Mouse (Mus musculus) liver, embryonic 12.5 days (tissue): ENCODE measurements at regions not wholly inside any gene's neighbourhood (a gene's known extent, or its start where the extent isn't known, plus 50 kb on each side); places are given as distances from the start of the nearest gene placed in this dataset.

Experiments used
- ATAC-seq: fragments of 200-750 bp; cut with Nextera tagmentation; 2 replicates; pipeline ENCODE4 v1.8.0; 2017; ENCODE audit warnings: moderate number of reproducible peaks, mild to moderate bottlenecking, moderate library complexity
- H3K27ac ChIP-seq: fragments of 300-500 bp; sonication (generic); 2 replicates; pipeline ENCODE4 v1.5.1; 2016; ENCODE audit warnings: mild to moderate bottlenecking
- H3K27me3 ChIP-seq: fragments of 300-500 bp; sonication (generic); replicated peaks from 2 replicates; pipeline ENCODE4 v1.6.1; 2016; ENCODE audit warnings: mild to moderate bottlenecking, moderate library complexity
- H3K36me3 ChIP-seq: fragments of 300-500 bp; sonication (generic); 2 replicates; pipeline ENCODE4 v1.6.1; 2016; ENCODE audit warnings: mild to moderate bottlenecking, moderate library complexity
- H3K4me1 ChIP-seq: fragments of 300-500 bp; sonication (generic); 2 replicates; pipeline ENCODE4 v1.6.1; 2016
- H3K4me2 ChIP-seq: fragments of 300-500 bp; sonication (generic); 2 replicates; pipeline ENCODE4 v1.6.1; 2016; ENCODE audit warnings: mild to moderate bottlenecking, moderate library complexity
- H3K4me3 ChIP-seq: fragments of 300-500 bp; sonication (generic); 2 replicates; pipeline ENCODE4 v1.5.1; 2016; ENCODE audit warnings: mild to moderate bottlenecking, moderate library complexity
- H3K9ac ChIP-seq: fragments of 300-500 bp; sonication (generic); 2 replicates; pipeline ENCODE4 v1.6.1; 2016; ENCODE audit warnings: mild to moderate bottlenecking, moderate library complexity
- H3K9me3 ChIP-seq: fragments of 300-500 bp; sonication (generic); replicated peaks from 2 replicates; pipeline ENCODE4 v1.6.1; 2016; ENCODE audit warnings: mild to moderate bottlenecking, moderate library complexity
- WGBS: fragments of 180-500 bp; shearing (Covaris S2); methylation state at CpG from one replicate; pipeline ENCODE4 v1.1.7; 2016; ENCODE audit not compliant: insufficient replicate concordance; 5-methylcytosine and 5-hydroxymethylcytosine counted together

GRCm38 (mm10) chr6:52435358-52435757, 122.1 kb downstream of the Evx1 start:
- H3K27me3 ChIP-seq = no peaks in the 10 kb centered on the region
- no peaks in the 10 kb centered on the region for H3K36me3 ChIP-seq
- no peak overlapping the region for H3K4me3 ChIP-seq
- ATAC-seq = no peak
- WGBS = 75% methylated on average over 5 of the region's 5 CpGs
- H3K9ac ChIP-seq = no peak overlapping the region
- H3K27ac ChIP-seq = no peak overlapping the region
- H3K9me3 ChIP-seq = no peaks in the 10 kb centered on the region
- no peaks in the 10 kb centered on the region for H3K4me1 ChIP-seq
- no peak overlapping the region for H3K4me2 ChIP-seq

- no peak overlapping the region for H3K27ac ChIP-seq
- 64% methylated on average over 8 of the region's 8 CpGs for WGBS
- H3K4me2 ChIP-seq = no peak overlapping the region
- H3K4me3 ChIP-seq = no peak overlapping the region
- H3K27me3 ChIP-seq = no peaks in the 10 kb centered on the region
- no peak for ATAC-seq
- no peak overlapping the region for H3K9ac ChIP-seq
- H3K4me1 ChIP-seq = no peaks in the 10 kb centered on the region
- no peaks in the 10 kb centered on the region for H3K36me3 ChIP-seq
- H3K9me3 ChIP-seq = no peaks in the 10 kb centered on the region
Measured at GRCm38 (mm10) chr6:52438366-52438765, 125.1 kb downstream of the Evx1 start.

- Histone ChIP-seq H3K4me2 (no peak overlapping the region), H3K9ac (no peak overlapping the region), H3K4me3 (no peak overlapping the region), H3K4me1 (no peaks in the 10 kb centered on the region), H3K27me3 (0 out of 2 replicates have a peak, but pooled peaks cover 4% of the 10 kb centered on the region), H3K27ac (no peak overlapping the region), H3K9me3 (no peaks in the 10 kb centered on the region), H3K36me3 (no peaks in the 10 kb centered on the region)
- no peak for ATAC-seq
- WGBS = 56% methylated on average over 7 of the region's 7 CpGs
Measured at GRCm38 (mm10) chr6:52439204-52439603, 125.9 kb downstream of the Evx1 start.

GRCm38 (mm10) chr6:52440160-52440559, 126.9 kb downstream of the Evx1 start:
- no peak overlapping the region for H3K27ac ChIP-seq
- H3K9me3 ChIP-seq = no peaks in the 10 kb centered on the region
- no peak overlapping the region for H3K9ac ChIP-seq
- no peaks in the 10 kb centered on the region for H3K4me1 ChIP-seq
- no peak for ATAC-seq
- 0 out of 2 replicates have a peak, but pooled peaks cover 4% of the 10 kb centered on the region for H3K27me3 ChIP-seq
- H3K4me3 ChIP-seq = no peak overlapping the region
- 59% methylated on average over 3 of the region's 3 CpGs for WGBS
- no peak overlapping the region for H3K4me2 ChIP-seq
- no peaks in the 10 kb centered on the region for H3K36me3 ChIP-seq

- 50% methylated on average over 24 of the region's 24 CpGs for WGBS
- H3K4me3 ChIP-seq = no peak overlapping the region
Measured at GRCm38 (mm10) chr6:52443112-52443984, 130.1 kb downstream of the Evx1 start.

GRCm38 (mm10) chr6:52458828-52459227, 145.5 kb downstream of the Evx1 start:
- no peaks in the 10 kb centered on the region for H3K9me3 ChIP-seq
- no peaks in the 10 kb centered on the region for H3K36me3 ChIP-seq
- no peak overlapping the region for H3K4me2 ChIP-seq
- WGBS = 76% methylated on average over 11 of the region's 11 CpGs
- no peak for ATAC-seq
- H3K27ac ChIP-seq = no peak overlapping the region
- no peak overlapping the region for H3K4me3 ChIP-seq
- H3K9ac ChIP-seq = no peak overlapping the region
- no peaks in the 10 kb centered on the region for H3K4me1 ChIP-seq
- no peaks in the 10 kb centered on the region for H3K27me3 ChIP-seq

More at GRCm38 (mm10) chr6:52443112-52443984, 130.1 kb downstream of the Evx1 start:
- Histone ChIP-seq H3K36me3 (no peaks in the 10 kb centered on the region), H3K27me3 (peaks cover 4% of the 10 kb centered on the region; the same call in 1 of the 2 replicates), H3K4me1 (no peaks in the 10 kb centered on the region), H3K9ac (no peak overlapping the region), H3K9me3 (no peaks in the 10 kb centered on the region), H3K27ac (no peak overlapping the region), H3K4me2 (no peak overlapping the region)
- ATAC-seq = no peak

GRCm38 (mm10) chr6:52461186-52461585, 147.9 kb downstream of the Evx1 start:
- 57% methylated on average over 2 of the region's 2 CpGs for WGBS
- no peaks in the 10 kb centered on the region for H3K9me3 ChIP-seq

GRCm38 (mm10) chr6:52463369-52463768, 150.1 kb downstream of the Evx1 start:
- Histone ChIP-seq H3K9me3 (no peaks in the 10 kb centered on the region), H3K27me3 (no peaks in the 10 kb centered on the region), H3K36me3 (no peaks in the 10 kb centered on the region), H3K4me1 (no peaks in the 10 kb centered on the region), H3K4me2 (no peak overlapping the region), H3K9ac (no peak overlapping the region), H3K27ac (no peak overlapping the region), H3K4me3 (no peak overlapping the region)
- 83% methylated on average over 12 of the region's 12 CpGs for WGBS
- ATAC-seq = no peak

More at GRCm38 (mm10) chr6:52461186-52461585, 147.9 kb downstream of the Evx1 start:
- Histone ChIP-seq H3K4me1 (no peaks in the 10 kb centered on the region), H3K36me3 (no peaks in the 10 kb centered on the region), H3K27ac (no peak overlapping the region), H3K27me3 (no peaks in the 10 kb centered on the region), H3K4me3 (no peak overlapping the region), H3K4me2 (no peak overlapping the region), H3K9ac (no peak overlapping the region)
- ATAC-seq = no peak

- H3K27ac ChIP-seq = no peak overlapping the region
- ATAC-seq = no peak
- no peaks in the 10 kb centered on the region for H3K4me1 ChIP-seq
- no peak overlapping the region for H3K4me3 ChIP-seq
- no peak overlapping the region for H3K4me2 ChIP-seq
- no peaks in the 10 kb centered on the region for H3K36me3 ChIP-seq
- H3K9me3 ChIP-seq = no peaks in the 10 kb centered on the region
- no peak overlapping the region for H3K9ac ChIP-seq
- no peaks in the 10 kb centered on the region for H3K27me3 ChIP-seq
- WGBS = 62% methylated on average over 3 of the region's 3 CpGs
Measured at GRCm38 (mm10) chr6:52464571-52464970, 151.3 kb downstream of the Evx1 start.

GRCm38 (mm10) chr6:52465834-52466525, 152.7 kb downstream of the Evx1 start:
- ATAC-seq = no peak
- no peak overlapping the region for H3K4me2 ChIP-seq
- no peaks in the 10 kb centered on the region for H3K27me3 ChIP-seq
- 55% methylated on average over 9 of the region's 9 CpGs for WGBS
- no peak overlapping the region for H3K9ac ChIP-seq
- no peaks in the 10 kb centered on the region for H3K9me3 ChIP-seq
- H3K4me1 ChIP-seq = no peaks in the 10 kb centered on the region
- H3K27ac ChIP-seq = no peak overlapping the region
- H3K36me3 ChIP-seq = no peaks in the 10 kb centered on the region
- H3K4me3 ChIP-seq = no peak overlapping the region

- 0 out of 2 replicates have a peak, but pooled peaks cover 3% of the 10 kb centered on the region for H3K27me3 ChIP-seq
- no peaks in the 10 kb centered on the region for H3K9me3 ChIP-seq
- H3K36me3 ChIP-seq = no peaks in the 10 kb centered on the region
- WGBS = 59% methylated on average over 13 of the region's 13 CpGs
- no peak for ATAC-seq
- no peak overlapping the region for H3K27ac ChIP-seq
- no peaks in the 10 kb centered on the region for H3K4me1 ChIP-seq
- H3K4me3 ChIP-seq = no peak overlapping the region
- no peak overlapping the region for H3K4me2 ChIP-seq
- H3K9ac ChIP-seq = no peak overlapping the region
Measured at GRCm38 (mm10) chr6:52470831-52471230, 157.5 kb downstream of the Evx1 start.

GRCm38 (mm10) chr6:52471384-52471957, 158.2 kb downstream of the Evx1 start:
- H3K4me2 ChIP-seq = no peak overlapping the region
- ATAC-seq = no peak
- WGBS = 48% methylated on average over 1 of the region's 1 CpGs
- H3K36me3 ChIP-seq = no peaks in the 10 kb centered on the region
- no peaks in the 10 kb centered on the region for H3K4me1 ChIP-seq
- H3K27ac ChIP-seq = no peak overlapping the region
- no peak overlapping the region for H3K4me3 ChIP-seq
- no peaks in the 10 kb centered on the region for H3K9me3 ChIP-seq
- 0 out of 2 replicates have a peak, but pooled peaks cover 3% of the 10 kb centered on the region for H3K27me3 ChIP-seq
- no peak overlapping the region for H3K9ac ChIP-seq
